Mouse (Mus musculus) megakaryocyte-erythroid progenitor cell, adult 5-6 weeks (primary cell): ENCODE measurements around the gene Sulf2. TPM values are rescaled to one million over a fixed set of nuclear protein-coding genes. Genes with fewer than 3 reads are reported as not detected.

Experiments used
- ATAC-seq: replicated peaks from 2 replicates; pipeline ENCODE4 v1.8.0; 2016; ENCODE audit warnings: mild to moderate bottlenecking, inconsistent platforms; ENCODE audit not compliant: severe bottlenecking, poor library complexity, low FRiP score, low TSS enrichment
- total RNA-seq, 2 experiments: library from RNA; stranded (forward) in 1 of 2; stranded (reverse) in 1 of 2; fragments of 200-1000, 215-1000 nt in 1 of 2; fragments of >200 nt in 1 of 2; fragmentation: Nextera tagmentation in 1 of 2; gene quantifications; 2 replicates each; pipeline ENCODE4 v1.2.3; 2014 to 2017

Sulf2 gene
- total RNA-seq, 2 experiments from 2014 or later = 0.42 TPM; not detected in 1

GRCm38 (mm10) chr2:166077371-166077770 lies 78.1 kb downstream of the Sulf2 start:
- ATAC-seq = no peak

DNA sequence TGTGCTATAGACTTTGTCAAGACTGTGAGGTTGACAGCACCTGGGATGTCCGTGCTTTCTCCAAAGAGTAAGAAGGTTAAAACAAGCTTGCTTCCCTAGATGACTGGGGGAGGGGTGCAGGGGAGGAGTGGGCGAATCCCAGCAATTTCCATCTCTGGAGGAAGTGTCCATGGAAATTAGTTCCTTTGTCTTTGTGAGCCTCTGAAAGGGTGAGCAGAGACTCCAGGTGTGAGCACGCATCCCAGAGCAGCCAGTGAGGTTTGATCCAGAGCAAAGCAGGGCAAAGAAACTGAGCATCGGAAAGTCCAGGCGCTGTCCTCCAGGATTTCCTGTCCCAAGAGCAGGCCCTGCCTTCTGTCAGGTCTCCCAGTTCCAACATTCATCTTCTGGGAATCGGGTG lies 81.1 kb downstream of the Sulf2 start:
- ATAC-seq = no peak

DNA sequence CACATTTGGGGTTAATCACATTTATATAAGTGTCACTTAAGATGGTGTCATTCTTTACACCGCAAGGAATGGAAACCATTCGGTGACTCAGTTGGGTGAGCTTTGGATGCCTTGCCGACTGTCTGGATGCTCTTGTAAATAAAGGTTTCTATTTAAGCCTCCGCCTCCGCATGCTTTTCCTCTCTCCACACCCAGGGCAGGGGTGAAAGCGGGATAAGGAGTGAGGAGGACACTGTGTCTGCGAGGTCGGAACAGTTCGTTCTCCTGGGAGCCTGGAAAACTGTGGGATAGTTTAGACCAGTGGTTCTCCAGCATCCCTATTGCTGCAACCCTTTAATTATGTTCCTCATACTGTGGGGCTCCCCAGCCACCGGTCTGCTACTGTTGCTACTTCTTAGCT lies 82.4 kb downstream of the Sulf2 start:
- ATAC-seq = no peak

- ATAC-seq = no peak
Measured at GRCm38 (mm10) chr2:166071889-166072288, 83.6 kb downstream of the Sulf2 start.

GRCm38 (mm10) chr2:166071481-166071880 lies 84.0 kb downstream of the Sulf2 start:
- ATAC-seq = no peak

GRCm38 (mm10) chr2:166069738-166070137 lies 85.7 kb downstream of the Sulf2 start:
- no peak for ATAC-seq

DNA sequence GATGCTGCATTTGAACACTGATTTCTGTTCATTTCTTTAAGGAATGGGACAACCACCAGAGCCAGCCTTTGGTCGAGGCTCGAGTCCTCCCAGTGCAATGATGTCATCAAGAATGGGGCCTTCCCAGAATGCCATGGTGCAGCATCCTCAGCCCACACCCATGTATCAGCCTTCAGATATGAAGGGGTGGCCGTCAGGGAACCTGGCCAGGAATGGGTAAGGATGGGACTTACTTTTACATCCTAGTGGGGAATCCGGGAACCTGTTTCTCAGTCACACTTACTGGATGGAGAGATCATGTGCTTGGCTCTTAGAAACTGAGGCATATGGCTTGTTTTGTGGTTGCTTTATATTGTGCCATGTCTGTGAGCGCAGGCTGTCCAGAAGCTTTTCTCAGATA lies 86.3 kb downstream of the Sulf2 start:
- no peak for ATAC-seq

DNA sequence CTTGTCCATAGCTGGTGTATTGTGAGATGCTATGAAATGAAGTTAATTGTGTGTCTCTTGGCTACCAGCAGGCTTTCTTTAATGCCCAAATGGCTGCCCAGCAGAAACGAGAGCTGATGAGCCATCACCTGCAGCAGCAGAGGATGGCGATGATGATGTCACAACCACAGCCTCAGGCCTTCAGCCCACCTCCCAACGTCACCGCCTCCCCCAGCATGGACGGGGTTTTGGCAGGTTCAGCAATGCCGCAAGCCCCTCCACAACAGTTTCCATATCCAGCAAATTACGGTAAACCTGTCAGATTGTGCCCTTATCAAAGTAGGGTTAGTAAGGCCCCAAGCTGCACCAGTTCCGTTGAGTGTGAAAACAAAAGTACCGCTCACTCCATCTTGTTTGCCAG lies 87.2 kb downstream of the Sulf2 start:
- ATAC-seq = no peak

GRCm38 (mm10) chr2:166066434-166066833 lies 89.0 kb downstream of the Sulf2 start:
- ATAC-seq = no peak

DNA sequence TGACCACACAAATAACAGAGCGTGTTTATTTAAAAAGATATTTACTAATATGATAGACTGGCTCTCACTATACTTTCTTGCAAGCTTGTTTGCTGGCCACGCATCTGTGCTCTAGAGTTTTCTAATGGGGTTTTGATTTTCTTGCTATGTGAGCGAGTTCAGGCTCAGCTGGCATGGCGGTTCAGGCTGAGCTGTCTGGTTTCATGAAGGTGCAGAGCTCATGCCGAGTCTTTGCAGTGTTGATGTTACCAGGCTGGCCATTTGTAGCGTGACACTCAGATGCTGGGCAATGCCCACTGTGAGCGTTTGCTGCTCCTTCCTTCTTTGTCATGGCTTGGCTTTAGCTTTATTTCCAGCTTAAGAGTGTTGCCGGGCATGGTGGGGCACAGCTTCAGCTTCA lies 93.0 kb downstream of the Sulf2 start:
- no peak for ATAC-seq

- no peak for ATAC-seq
Measured at GRCm38 (mm10) chr2:166062008-166062407, 93.5 kb downstream of the Sulf2 start.

DNA sequence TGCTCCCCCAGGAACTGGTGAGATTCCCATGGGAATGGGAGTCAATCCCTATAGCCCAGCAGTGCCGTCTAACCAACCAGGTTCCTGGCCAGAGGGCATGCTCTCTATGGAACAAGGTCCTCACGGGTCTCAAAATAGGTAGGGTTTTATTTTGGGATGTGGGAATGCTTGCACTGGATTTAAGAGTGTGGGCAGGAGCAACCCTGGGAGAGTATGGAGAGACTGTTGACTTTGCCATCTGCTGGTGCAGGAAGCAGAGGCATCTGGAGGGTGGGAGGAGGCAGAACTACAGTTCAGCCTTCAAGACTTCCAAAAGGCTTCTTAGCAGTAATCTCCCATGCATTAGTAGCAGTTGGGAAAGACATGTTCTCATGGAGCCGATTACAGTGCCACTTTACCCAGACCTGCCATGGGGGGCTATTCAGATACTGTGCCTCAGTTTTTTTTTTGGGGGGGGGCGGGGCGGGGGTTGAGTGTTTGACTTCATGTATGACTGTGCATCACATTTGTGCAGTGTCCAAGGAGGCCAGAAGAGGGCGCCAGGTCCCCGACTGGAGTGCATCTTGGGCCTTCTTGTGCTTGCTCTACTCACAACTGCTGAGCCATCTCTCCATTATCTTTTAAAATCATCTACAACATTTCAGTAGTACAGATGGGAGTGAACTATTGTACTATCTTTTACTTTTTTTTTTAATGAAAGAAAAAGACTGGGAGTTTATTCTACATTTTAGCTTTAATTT lies 95.6 kb downstream of the Sulf2 start:
- 0 out of 2 replicates have a peak, but pooled peaks have one; percentile 59 for ATAC-seq

DNA sequence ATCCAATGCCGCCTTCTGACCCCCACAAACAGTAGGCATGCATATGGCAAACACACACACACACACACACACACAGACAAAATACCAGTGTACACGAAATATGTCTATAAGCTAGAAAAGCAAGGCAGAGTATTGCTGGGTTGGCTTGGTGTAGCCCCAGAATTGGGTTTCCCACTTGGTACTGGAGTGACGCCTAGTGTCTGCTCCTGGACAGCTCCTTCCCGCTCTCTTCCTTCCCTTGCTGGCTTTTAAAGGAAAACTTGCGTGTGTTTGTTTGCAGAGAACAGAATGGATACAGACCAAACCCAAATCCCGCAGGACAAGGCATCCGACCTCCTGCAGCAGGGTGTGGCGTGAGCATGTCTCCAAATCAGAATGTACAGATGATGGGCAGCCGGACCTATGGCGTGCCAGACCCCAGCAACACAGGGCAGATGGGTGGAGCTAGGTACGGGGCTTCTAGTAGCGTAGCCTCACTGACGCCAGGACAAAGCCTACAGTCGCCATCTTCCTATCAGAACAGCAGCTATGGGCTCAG lies 101.4 kb downstream of the Sulf2 start:
- ATAC-seq = no peak

DNA sequence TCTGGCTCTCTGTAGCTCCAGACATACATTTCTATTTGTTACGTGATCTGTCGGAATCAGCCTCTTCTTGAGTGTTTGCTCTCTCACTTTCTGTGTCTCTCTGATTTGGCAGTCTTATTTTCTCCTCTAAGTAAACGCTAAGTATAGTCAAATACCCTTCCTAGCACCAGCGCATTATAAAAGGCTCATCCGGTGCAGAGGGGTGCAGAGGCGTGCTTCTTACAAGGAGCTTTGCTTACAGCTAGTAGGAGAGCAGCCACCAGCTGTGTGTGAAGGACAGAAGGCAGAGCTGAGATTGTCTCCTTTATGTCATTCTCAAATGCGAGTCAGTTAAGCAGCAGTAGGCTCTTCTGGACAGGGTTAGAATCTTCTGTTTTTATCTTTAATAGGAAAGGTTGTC lies 103.5 kb downstream of the Sulf2 start:
- ATAC-seq = no peak

DNA sequence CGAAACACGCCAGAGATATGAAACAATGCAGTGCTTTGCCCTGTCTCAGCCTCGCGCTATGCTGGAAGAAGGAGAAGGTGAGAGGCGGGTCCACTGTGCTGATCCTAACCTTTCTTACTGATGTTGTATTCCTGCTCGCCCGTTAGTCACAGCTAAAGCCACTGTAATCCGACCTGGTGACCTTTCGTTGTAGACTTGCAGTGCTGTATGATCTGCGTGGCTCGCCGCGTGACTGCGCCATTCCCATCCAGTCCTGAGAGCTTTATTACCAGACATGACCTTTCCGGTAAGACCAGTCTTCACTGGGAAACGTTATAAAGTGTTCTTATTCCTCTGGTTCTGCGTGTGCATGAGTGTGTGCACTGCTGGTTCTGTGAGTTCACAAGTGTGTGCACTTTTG lies 104.0 kb downstream of the Sulf2 start:
- ATAC-seq = no peak

DNA sequence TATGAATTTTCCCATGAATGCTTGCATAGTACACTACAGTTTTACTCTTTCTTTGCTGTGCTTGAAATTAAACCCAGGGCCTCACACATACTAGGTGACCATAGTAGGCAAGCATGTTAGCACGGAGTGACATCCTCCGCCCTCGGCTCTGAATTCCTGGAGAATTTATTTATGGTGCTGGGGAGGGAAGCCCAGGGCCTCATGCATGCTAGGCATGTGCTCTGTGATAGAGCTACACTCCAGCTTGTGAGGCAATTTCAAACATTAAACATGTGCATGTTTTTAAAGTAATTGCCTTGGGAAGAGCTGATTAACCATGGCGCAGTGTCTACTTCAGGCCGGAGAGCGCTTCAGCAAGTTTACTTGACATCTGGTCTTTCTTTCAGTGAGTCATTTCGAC lies 106.6 kb downstream of the Sulf2 start:
- no peak for ATAC-seq

- ATAC-seq = no peak
Measured at GRCm38 (mm10) chr2:166047931-166048330, 107.5 kb downstream of the Sulf2 start.

GRCm38 (mm10) chr2:166045549-166046501 lies 109.6 kb downstream of the Sulf2 start:
- ATAC-seq = peak; percentile 49

DNA sequence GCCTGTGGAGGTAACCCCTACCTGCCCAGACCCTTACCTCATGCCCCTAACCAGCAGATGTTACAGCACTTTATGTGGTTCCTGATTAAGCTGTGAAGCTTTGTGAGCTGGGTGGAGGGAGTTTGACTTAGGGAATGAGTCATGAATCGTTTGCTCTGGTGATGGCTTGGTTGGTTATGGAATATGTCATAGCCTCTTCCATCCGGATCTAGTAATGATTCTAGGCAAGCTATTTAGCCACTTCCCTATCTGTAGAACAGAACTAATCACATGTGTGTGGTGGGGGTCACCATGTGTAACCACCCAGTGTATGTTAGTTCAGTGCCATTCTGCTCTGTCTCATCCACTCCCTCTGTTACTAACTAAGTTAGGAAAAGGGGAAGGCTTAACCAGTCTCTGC lies 110.5 kb downstream of the Sulf2 start:
- ATAC-seq = no peak

DNA sequence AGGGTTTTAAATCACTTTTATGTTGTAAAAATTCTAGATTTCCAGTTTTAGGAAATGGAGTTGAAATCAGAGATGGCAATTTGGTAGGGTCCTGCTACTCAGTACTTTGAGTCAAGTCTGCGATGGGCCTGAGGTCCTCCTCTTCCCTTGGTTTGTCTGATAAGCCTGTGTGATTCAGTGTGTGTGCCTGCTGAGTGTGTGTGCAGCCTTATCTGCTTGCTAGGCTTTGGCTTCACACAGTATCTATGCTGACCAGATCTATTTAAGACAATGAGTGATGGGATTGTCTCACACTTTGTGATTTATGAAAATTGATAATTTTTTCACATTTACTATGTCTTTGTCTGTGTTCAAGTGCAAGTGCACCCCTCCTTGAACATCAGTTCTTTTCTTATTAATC lies 112.9 kb downstream of the Sulf2 start:
- peak; percentile 73 for ATAC-seq
